Mouse (Mus musculus) embryo, embryonic 10 days (tissue): ENCODE measurements around the gene Zer1.

ENCODE experiments used
- DNase-seq: peaks from one replicate; pipeline ENCODE4 v3.0.0-alpha.2; 2015; ENCODE audit warnings: low spot score

The Zer1 gene

DNA sequence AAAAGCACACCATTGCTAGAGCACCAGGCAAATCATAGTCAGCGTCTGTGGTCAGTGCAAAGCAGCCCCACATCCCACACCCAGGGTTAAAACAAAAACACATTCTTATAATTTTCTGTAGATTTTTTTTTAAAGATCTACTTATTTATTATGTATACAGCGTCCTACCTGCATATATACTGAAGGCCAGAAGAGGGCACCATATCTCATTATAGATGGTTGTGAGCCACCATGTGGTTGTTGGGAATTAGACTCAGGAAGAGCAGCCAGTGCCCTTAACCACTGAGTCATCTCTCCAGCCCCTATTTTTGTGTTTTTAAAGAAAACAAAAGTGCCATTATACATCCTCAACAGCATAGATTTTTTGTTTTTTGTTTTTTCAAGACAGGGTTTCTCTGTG, 4.4 kb upstream of the Zer1 start:
- peak; percentile 74 for DNase-seq

DNA sequence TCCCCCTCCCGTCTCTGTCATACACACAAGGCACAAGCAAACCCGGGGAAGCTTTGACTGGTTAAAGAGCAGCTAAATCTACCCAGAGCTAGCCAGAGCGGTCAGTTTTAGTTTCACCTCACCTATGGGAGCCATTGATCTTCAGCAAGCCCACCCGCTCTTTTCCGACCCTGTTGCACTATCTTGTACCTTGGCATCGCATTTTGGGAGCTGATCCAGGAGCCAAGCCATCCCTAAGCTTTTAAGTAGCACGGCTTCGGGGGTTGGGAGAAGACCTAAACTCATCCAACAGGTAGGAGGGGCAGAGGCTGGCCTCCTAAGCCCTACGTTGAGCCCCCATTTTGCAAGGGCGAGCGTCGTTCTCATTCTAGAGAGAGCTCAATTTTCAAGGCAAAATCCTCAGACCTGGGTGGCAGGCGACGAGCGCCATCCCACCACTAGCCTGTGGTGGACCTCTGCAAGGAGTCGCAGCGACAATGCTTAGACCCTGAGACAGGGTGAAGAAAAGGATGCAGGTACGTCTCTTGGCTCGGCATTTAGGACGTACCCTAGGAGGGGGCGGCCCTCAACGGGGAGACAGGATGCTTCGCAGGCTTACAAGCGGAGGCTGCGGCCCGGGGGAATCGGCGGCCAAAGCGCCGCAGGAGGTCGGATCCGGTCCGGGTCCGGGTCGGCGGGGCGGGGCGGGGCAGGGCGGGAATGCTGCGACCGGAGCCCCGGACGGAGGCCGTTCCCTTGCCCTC, 485 bp downstream of the Zer1 start:
- peak; percentile 56 for DNase-seq

DNA sequence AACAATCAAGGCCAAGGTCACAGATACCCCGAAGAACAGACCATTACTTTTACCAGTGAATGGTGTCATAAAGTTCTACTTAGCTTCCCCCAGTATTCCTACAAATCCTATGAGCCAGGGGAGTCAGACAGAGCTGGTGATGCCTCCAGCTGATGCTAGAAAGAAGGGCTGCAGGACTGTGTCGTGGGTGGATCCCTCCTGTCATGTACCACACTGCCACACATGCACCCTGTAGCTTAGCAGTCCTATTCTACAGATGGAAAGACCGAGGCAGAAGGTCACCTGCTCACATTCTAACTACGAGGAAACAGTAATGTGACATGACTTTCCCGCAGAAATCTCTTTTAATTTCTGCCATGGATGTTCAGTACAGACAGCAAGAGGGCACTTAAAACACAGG, 1.6 kb downstream of the Zer1 start:
- DNase-seq: no peak

DNA sequence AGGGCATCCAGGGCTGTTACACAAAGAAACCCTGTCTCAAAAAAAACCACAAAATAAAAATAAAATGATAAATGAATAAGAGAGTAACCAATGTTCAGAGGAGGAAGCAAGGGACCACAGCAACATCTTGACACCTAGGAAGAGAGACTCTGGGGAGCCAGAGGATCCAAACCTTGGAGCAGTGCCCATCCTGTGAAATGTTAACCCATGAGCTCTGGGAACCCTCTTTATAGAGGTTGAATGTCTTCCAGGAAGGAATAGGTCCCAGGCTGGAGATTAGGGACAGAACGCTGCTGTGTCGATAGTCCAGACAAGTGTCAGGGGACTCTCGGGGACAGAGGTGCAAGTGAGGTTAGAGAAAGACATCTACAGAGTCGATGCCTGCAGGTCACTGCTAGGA, 4.1 kb downstream of the Zer1 start:
- no peak for DNase-seq

DNA sequence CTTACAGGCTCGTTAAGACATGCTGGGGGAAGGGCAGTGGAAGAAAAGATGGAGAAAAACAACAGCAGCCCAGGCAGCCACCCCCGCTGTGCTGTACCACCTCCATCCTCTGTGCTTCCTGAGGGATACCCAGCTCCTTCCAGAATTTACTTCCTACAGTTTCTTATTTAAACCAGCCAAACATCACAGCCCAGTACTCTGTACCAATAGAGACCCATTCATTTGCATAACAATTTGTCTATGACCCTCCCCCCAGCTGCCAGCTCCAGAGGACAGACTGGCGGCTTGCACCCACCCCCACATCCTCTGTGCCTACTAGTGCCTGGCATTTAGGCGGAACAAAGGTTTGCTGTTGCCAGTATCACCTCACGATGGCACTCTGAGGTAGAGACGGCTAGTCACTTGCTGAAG, 4.7 kb downstream of the Zer1 start:
- DNase-seq: no peak

DNA sequence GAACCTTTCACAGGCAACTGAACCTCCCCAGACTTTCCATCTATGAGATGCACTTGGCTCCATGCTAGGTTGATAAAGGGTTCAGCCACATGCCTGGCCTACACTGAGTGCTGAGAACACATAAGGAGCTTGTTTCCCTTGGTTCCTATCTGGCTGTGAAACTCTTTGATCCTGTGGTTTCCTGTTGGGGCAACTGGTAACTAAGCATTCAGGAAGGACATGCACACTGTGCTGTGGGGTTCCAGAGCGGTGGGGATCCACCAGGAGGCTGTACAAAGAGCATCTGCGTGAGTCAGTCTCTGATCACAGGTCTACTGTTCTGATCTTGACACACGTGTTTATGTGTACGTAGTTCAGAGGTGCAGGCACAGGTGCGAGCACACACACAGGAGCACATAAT, 11.8 kb downstream of the Zer1 start:
- DNase-seq: no peak

DNA sequence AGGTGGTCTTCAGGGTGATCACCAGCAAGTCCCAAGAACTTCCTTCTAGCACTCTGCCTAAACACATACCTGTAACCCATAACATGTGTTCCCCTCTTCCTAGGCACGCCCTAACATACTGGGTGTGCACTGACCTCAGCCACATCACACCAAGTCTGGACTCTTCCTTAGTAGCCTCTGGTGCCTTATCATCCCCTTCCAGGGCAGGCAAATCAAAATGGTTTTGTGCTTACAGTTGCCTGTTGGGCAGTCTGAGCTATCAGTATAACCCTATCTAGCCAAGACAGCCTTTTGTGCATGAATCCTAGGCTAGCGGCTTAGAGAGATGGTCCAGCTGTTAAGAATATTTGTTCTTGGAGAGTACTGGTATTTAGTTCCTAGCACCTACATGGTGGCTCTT, 12.9 kb downstream of the Zer1 start:
- DNase-seq: no peak

DNA sequence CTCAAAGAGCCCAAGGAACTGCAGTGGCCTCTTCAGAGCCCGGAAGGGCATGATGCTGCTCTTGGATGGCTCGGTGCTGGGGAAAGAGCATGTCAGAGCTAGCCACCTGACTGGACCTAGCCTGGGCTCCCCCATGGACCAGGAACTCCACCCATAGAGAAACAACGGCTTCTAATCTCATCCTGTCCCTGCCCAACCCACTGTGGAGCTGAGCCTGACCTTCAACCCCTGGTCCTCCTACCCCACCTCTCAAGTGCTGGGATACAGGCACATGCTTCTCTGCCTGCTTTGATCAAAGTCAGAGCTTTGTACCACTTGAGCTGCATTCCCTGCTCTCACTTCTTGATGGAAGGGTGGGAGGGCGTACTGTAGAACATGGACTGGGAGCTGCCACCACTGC, 16.1 kb downstream of the Zer1 start:
- no peak for DNase-seq

DNA sequence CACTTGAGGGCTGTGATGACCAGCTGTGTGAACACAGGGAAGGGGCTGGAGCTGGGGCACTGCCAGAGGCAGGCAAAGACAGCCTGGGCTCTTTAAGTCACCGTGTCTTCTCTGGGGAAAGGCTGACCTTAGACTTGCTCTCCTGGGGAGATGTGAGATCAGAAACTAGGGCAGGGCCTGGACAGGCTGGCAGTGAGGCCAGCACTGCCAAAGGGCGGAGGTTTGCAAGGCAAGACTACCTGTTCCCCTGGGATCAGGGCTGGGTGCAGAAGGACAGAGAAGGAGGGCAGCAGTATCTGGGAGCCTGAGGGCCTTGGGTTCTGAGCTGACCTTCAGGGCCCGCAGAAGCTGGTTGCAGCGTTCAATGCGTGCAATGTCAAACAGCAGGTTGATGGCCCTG, 16.7 kb downstream of the Zer1 start:
- no peak for DNase-seq

DNA sequence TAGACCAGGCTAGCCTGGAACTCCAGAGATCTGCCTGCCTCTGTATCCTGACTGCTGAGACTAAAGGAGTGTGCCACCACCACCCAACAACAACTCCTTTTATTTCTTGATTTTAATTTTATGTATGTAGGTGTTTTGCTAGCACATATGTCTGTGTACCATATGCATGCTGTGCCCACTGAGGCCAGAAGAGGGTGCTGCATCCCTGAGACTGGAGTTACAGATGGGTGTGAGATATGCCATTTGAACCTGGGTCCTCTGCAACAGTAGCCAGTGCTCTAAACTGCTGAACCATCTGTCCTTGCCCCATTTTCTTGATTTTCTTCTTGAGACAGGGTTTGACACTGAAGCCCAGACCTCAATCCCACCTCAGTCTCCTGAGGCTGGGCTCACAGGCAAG, 18.0 kb downstream of the Zer1 start:
- DNase-seq: peak; percentile 80

DNA sequence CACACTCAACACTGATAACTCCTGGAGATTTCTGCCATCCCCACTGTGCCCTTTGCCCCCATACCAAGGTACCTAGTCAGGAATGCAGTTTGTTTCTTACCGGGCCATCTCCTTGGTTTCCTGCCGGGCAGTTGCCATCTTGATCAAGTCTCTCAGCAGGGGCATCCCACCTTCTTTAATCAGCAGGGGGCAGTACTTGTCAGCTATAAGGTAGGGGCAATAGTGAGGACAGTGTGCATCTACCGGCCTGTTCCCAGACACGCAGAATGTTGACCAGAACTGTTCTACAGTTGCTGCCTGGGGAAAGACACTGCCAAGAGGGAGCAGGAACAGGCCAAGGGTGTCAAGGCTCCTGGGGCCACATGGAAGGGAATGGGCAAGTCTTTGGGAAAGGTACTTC, 24.2 kb downstream of the Zer1 start:
- no peak for DNase-seq

DNA sequence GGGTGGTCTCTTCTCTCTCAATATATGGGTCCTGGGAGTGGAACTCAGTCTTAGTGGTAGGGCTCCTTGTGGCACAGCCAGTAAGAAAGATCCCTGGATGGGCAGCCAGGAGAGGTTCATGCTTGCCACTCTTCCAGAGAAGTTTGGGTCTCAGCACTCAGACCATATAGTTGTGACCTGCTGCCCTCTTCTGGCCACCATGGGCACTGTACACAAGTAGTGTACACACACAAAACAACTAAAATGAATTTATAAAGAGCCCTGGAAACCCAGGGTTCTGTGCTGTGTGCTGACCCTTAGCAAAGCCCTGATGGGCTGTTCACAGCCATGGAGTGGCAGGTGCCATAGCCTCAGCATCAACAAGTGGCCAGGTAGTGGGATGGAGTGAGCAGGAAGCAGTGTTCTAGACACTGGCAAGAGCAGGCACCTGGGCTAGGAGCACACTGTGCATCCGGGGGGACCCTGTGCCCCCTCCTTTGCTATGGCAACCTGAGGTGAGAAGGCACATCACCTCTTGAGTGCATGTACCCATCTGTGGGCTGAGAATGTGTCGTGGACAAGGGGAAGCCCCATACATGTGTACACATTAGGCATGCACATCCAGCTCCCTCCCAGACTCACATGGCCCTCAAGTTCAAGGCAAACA, 28.4 kb downstream of the Zer1 start:
- DNase-seq: peak; percentile 80

DNA sequence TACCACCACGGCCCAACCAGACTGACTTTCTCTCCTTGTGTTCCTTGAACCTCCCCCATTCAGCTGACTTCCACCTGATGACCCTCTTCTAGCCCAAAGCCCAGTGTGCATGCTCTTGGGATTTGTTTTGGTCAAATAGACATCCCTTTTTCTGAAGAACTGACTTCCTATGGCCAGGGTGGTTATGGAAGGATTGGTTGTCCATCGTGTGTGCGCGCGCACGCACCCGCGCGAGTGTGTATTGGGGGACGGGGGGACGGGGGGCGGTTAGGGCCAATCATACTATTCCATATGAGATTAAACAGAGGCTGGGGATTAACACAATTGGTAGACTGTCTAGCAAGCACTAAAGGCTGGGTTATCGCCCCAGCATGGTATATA, 30.2 kb downstream of the Zer1 start:
- peak; percentile 43 for DNase-seq

DNA sequence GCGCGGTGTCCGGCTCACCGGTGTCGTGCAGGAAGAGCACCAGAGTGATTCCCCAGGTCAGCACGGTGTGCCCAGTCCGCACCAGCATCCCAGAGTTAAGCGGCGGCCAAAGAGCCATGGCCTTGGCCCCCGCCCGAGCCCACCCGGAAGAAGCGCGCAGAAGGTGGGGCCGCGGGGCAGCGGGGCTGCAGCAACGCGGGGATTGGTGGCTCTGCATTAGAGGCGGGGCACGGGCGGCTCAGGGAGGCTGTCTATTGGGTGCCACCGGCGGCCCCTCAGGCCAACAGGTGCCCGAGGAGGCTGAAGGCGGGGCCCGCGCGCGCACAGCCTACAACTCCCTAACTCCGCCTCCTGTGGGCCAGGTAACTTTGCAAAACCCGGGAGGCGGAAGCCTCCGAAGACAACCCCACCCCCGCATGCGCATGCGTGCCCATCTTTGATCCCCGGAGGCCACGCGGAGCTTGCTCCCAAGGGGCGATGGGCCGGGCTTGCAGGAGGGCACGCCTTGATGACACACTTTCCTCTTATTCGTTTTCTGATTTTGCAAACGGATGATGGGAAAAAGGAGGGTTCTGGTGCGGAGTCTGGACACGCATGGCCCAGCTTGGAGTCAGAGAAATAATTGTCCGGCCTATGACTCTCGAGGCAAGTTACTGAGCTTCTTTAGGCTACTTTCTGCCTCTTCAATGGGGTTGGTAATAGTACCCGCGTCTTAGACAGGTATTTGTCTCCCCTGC, 30.7 kb downstream of the Zer1 start, which contains the start of gene Zdhhc12:
Gene Zdhhc12, minus strand, starts transcription at position 178 of the 737 bp plus-strand sequence.
- DNase-seq: peak; percentile 96

DNA sequence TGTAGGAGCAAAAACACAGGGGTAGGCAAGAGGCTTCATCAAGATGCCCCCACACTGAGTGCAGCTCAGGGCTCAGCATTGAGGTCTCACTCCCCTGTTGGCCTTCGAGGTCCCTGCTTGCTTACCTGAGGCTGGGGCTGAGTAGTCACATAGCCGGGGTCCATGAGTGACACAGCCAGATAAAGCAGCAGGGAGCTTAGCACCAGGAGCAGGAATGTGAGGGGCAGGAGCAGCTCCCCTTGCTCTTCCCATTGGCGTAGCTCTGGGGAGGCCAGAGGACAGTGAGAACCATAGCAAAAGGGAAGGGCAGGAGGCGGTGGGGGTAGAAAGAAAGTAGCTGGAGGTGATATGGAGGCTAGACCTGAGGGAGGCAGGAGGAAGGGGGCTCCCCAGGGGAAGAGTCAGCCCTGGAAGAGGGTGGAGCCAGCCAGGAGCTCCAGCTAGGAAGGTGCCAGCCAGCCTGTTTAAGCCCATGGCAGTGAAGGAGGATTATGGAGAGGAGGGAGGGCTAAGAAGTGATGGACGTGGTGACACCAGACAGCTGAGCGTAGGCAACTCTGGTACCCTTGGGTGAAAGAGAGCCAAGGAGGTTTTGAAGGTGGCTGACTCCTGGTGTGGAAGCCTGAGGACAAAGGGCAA, 32.0 kb downstream of the Zer1 start:
- no peak for DNase-seq

DNA sequence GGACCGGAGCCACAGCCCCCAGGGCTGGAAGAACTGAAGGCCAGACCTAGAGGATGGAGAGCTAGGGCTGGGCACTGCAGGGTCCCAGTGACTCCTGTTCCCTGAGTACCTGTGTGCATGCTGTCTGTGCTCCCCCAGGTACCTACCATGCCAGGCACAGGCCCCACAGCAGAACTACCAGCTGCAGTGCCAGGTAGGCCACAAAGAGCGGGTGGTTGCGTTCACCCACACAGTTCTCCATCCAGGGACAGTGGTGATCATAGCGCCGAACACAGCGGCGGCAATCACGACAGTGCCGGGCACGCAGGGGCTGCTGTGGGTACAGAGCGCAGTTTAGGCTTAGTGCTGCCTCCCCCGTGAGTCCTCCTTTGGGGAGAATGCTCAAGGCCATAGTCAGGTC, 32.9 kb downstream of the Zer1 start:
- DNase-seq: no peak

DNA sequence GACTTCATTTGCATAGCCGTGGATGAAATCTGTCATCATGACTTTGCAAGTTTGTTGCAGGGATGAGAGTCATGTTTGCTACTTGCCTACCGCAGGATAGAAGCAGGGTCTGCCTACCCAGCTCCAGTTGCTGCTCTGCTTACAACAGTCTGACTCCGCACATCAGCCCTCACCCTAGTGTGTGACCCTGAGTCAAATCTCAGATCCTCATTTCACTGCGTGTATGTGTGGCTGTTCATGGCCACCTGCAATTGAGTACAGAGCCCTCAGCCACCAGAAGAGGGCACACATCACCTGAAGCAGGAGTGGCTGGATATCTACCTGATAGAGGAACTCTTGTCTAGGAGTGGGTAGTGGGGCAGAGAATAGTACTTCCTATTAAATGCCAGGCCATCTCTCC, 37.1 kb downstream of the Zer1 start:
- no peak for DNase-seq

DNA sequence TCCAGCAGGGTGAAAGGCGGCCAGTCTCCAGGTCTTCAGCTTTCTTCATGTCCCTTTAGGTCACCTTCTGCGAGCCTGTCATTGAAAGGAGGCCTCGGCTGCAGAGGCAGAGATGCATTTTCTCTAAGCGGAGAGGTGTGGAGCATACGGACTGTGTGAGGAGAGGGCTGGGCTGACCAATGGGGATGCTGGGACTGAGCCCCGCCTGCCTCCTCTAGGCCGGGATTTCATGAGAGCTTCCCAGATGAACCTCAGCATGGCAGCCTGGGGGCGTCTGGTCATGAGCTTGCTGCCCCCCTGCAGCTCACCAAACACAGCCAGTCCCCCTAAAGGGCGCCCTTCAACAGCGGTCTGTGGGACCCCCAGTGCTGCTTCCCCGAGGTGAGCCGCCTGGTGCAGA, 39.8 kb downstream of the Zer1 start:
- peak; percentile 61 for DNase-seq

DNA sequence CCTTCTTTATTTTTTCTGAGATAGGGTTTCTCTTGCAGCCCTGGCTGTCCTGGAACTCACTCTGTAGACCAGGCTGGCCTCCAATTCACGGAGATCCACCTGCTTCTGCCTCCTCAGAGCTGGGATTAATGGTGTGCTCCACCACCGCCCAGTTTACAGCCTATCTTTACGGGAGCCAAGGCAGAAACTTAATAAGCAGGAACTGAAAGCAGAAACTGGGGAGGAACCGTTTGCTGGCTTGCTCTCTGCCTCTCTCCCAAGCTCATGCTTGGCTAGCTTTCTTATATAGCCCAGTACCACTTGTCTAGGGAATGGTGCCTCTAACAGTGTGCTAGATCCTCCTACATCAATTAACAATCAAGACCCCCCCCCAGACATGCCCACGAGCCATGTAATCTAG, 40.3 kb downstream of the Zer1 start:
- no peak for DNase-seq

DNA sequence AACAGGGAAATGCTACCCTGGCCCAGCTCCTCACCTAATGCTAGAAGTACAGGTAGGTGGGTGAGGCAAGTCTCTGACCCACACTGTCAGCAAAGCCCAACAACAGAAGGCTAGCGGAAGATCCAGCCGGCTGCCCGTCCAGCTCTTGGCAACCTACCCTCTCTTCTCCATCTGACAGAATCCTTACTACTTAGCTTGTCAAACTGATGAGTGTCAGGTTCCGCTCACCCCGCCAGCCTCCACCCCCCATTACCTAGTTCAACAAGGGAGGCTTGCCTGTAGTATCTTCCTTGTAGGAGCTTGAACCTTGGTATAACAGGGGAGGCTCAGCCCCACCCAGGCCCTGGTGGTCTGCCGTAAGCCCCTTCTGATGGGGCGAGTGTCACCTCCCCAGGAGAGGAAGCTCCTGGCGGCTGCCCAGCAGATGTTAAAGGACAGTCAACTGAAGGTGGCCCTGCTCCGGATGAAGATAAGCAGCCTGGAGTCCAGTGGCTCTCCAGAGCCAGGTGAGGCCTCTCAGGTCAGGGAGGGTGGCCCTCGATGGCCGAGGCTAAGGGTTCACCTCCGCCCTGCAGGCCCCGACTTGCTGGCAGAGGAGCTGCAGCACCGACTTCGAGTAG, 44.1 kb downstream of the Zer1 start:
- DNase-seq: no peak

DNA sequence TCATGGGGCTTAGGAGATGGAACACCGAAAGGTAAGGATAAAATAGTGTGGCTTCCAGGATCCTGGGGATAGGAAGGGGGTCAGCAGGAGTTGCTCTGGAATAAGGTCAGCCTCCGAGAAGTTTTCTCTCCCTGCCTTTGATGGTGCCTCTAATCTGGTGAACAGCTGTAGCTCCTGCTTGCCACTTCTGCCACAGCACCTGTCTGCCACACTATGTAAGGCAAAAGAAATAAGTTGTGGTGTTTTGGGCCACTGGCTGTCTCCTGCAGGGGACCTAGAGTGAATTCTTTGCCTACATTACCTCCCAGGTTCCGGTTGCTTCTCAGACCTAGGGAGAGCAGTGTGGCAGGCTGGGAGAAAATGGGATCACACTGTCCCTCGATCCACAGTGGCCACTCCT, 45.6 kb downstream of the Zer1 start:
- DNase-seq: no peak

DNA sequence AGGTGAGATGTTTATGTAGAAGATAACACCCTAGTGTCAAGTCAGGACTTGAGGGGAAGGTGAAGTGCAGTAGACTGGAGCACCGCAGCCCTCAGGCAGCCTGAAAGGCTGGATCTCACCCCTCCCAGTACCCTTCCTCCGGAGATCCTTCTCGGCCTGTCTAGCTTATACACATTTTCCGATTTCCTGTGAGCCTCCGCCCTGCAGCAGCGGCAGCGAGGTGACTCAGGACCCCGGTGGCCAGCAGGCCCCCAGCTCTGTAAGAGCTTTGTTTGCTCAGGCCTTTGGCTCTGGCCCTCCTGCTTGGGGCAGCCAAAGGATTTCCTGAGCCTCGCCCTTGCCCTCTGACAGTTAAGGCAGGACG, 46.1 kb downstream of the Zer1 start:
- DNase-seq: peak; percentile 48
